Mouse (Mus musculus): ENCODE measurements around the gene Asic1.
"Not testable (repeated sequence)": the region's sequence is repeated elsewhere in the genome, so short reads cannot be mapped to it uniquely, and the experiment has no call there.

Gene Asic1

DNA sequence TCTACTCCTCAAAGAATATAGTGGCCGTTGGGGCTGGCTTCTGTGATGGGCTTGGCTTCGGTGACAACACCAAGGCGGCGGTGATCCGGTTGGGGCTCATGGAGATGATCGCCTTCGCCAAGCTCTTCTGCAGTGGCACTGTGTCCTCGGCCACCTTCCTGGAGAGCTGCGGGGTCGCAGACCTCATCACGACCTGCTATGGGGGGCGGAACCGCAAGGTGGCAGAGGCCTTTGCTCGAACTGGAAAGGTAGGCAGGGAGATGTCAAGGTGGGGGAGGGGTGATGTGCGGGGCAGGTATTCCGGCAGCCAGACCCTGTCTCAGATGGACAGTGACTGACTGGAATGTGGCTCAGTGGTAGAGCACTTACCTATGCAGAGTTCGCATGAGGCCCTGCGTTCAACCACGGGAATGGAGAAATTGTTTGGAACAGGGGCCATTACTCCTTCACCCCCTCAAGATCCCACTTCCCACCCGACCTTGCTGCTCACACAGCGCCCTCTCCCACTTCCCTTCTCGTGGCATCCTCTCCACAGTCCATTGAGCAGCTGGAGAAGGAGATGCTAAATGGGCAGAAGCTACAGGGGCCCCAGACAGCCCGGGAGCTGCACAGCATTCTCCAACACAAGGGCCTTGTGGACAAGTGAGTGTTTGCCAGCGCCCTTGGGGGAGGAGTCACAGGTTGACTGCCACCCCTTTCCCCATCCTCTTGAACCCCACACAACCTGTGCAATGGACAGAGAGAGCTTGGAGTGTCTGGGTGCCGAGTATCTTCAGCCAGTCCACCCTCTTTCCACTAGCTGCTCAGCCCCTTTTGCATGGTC is 52.0 kb downstream of the Asic1 start:
- DNase-seq, result peak in 1 of 2 experiments; percentile 44

DNA sequence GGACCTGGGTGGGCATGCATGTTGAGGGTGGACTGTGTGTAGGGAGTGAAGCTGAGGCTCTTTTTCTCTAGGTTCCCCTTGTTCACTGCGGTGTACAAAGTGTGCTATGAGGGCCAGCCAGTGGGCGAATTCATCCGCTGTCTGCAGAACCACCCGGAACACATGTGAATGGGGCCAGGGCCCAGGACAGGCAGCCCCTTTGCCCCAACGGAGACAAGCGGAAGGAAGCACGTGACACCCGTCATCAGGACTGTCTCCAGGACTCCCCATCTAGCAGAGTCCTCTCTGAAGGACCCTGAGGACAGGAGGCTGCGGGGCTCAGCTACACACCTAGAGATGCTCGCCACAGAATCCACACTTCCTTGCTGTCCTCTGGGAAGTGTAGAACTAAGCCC is 52.9 kb downstream of the Asic1 start:
- DNase-seq, result no peak

DNA sequence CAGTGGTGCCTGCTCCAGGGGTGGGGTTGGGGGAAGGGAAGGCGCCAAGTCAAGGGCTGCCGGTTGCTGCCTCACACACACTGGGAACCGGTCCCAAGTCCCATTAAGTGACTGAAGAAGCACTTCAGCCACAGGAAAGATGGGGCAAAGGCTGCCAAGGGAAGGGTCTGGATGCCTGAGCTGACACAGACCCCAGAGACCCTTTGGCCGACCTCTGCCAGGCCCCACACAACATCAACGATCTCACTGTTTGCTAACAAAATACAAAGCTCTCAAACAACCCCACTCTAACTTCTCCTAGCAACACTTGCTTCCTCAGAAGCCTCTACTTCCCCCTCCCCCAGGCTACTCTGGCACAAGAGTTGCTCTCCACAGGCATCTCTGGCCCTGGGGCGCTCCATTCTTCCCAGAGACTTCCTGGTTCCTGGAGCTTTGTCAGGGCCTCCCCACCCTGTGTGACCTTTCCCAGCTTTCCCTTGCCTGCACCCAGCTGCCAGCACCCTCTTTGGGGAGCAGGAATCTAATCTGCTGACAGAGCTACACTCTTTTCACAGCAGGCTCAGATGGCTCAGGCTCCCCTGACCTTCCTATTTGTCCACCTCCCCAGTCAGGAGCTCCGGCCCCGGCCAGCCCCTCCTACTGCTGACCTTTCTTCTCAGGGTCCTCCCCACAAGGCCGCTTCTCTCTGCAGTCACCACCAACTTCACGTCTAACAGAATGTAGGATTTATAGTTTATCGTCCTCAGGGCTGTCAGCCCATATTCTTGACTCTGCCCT is 53.5 kb downstream of the Asic1 start:
- peak; percentile 64 to 85 for DNase-seq

DNA sequence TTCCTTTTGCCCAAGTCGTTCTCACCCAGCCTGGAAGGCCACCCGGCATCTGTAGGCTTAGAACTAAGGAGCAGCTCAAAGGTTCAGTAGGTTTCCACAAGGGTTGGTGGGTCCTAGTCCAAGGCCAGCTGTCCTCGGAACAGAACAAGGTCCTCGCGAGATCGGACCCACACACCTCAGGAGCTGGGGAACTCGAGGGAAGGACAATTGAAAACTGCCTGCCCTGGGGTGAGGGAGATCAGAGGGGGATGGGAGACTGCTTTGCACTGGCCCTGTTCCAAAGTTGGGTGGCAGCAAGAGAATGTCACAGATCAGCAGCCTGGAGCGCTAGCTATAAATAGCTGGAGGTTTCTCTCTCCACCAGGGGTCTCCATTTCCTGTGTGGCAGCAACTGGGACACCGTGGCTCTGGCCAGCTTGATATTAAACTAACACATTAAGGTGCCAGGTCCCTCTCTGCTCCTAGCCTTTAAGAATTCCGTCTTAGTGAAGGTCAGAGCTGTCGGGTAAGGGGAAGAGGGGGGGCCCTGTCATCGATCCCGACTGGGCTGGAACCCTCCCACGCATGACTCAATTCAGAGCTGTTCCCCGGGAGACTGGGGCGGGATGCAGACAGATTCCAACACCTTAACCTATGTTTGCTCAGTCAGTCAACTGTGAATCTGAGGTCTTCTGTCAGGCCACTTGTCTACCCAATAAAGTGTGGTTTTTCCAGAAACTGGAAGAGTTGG is 54.3 kb downstream of the Asic1 start:
- DNase-seq, result peak; percentile 82 to 92

DNA sequence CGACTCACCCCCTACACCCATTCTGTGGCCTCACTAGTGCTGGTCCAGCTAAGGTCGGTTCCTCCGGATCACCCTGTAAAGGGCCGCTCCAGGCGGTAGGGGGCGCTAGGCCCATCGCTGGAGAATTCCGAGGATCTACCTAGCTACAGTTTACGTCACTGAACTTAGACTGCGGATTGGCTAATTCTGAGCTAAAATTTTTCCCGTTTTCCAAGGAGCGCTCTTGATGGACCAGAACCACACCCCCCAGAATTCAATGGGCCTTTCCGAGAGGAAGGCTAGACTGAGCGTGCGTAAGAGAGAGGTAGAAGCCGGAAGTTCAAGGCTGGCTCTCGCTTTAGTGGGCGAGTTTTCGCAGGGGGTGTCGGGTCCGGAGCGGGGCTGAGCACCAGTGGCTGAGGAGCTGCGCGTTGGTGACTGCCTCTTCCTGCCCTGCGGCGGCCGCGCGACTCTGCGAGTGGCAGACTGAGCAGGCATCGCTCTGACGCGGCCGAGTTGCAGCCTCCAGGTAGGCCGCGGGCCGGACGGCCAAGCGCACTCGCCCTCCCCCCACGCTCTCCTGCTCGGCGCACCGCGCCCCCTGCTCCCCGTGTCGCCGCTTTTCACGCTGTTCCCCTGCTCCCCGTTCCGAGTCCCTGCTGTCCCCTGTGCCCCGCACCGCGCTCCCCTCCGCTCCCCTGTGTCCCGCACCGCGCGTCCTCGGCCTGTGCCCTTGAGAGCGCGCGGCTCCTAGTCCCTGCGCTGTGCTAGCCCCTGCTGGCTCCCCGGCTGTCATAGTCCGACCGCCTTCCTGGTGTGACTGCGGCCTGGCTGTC is 55.4 kb downstream of the Asic1 start, which contains the start of gene Cox14:
Cox14 (plus strand) TSS at position 278 of the 815 bp plus-strand sequence.
- peak; percentile 91 to 97 for DNase-seq

DNA sequence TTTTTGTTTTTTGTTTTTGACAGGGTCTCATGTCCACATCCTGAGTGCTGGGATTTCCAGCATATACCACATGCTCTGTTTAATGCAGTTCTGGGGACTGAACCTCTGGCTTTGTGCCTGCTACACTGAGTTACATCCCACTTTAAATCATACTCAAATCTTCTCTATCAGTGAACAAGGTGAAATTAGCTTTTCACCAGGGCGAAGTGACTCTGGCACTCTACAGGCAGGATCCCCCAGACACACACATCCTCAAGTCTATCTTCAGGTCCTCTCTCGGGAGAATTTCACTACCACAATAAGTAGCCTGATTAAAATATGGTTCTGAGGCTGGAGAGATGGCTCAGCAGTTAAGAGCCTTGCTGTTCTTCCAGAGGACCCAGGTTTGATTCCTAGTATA is 56.4 kb downstream of the Asic1 start:
- no peak for DNase-seq

DNA sequence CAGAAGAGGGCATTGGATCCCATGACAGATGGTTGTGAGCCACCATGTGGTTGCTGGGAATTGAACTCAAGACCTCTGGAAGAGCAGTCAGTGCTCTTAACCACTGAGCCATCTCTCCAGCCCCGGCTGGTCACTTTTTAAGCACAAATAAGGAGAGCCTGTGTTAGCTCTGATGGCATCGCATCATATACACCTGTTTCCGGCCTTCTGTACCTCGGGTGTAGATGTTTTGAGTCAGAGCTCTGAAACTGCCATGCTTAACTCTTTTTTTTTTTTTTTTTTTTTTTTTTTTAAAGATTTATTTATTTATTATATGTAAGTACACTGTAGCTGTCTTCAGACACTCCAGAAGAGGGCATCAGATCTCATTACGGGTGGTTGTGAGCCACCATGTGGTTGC is 56.9 kb downstream of the Asic1 start:
- not testable (repeated sequence) for DNase-seq

DNA sequence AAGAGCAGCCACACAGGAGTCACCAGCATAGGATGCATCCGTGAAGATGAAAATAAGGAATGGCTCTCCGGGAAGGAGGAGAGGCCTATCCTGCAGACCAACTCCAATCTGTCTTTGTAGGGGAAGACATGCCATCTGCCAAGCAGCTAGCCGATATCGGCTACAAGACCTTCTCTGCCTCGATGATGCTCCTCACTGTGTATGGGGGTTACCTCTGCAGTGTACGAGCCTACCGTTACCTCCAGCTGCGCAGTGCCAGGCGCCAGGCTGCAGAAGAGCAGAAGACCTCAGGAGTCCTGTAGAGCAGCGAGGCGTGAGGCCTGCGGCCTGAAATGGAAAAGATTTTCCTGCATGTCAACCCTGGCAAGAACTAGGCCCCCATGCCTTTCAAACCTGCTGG is 57.4 kb downstream of the Asic1 start:
- DNase-seq, result no peak

DNA sequence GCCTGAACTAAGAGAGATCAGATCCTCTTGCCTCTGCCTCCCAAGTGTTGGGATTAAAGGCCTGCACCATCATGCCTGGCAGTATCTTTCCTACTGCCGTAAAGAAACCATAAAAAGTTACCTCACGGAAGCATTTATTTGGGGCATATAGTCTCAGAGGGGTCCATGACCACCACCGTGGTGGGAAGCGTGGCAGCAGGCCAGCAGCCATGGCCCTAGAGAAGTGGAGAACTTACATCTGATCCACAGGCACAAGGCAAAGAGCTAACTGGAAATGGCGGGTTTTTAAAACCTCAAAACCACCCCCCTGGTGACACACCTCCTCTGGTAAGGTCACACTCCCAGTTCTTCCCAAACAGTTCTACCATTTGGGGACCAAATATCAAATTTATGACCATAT is 58.0 kb downstream of the Asic1 start:
- DNase-seq, result no peak

DNA sequence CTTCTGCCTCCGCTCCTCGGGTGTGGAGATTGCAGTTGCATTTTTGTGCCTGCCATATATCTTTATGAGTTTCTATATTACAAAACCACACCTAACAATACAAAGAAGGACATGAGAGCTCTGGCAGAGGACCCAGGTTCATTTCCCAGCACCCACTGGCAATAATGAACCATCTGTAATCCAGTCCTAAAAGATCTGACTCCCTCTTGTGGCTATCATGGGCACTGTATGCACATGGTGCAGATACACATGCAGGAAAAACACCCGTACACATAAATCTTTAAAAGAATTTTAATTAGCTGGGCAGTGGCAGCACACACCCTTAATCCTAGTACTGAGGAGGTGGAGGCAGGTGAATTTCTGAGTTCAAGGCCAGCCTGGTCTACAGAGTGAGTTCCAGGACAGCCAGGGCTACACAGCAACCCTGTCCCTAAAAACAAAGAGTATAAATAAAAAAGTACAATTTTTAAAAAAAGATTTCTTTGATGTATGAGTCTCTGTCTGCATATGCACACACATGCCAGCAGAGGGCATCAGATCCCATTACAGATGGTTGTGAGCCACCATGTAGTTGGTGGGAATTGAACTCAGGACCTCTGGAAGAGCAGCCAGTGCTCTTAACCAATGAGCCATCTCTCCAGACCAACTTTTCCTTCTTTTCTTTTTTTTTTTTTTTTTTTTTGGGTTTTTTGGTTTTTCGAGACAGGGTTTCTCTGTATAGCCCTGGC is 59.1 kb downstream of the Asic1 start:
- DNase-seq, result no peak

DNA sequence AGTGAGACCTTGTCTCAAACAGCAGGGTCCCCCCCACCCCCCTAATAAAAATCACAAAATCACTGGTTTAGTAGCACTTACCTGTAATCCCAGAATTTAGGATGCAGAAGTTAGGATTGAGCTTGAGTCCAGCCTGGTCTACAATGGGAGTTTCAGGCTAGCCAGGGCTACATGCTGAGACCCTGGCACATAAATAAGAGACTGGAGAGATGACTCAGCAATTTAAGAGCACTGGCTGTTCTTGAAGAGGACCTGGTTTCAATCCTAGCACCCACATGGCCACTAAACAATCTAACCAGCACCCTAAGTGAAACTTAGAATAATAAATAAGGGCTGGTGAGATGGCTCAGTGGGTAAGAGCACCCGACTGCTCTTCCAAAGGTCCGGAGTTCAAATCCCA is 61.0 kb downstream of the Asic1 start:
- no peak for DNase-seq

DNA sequence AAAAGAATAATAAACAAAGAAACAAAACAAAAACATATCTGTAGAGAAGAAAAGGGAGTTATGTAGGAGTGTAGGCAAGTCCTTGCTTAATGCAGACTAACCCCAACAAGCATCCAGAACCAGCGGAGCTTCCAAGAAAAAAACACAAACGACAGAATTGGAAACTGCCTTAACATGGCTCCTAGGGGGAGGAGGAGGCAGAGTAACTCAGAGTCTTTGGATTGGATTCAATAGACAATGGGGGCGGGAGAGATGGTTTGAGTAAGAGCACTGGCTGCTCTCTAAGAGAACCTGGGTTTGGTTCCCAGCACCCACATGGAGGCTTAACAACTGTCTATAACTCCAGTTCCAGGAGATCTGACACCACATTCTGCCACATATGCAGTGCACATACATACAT is 61.5 kb downstream of the Asic1 start:
- DNase-seq, result no peak

DNA sequence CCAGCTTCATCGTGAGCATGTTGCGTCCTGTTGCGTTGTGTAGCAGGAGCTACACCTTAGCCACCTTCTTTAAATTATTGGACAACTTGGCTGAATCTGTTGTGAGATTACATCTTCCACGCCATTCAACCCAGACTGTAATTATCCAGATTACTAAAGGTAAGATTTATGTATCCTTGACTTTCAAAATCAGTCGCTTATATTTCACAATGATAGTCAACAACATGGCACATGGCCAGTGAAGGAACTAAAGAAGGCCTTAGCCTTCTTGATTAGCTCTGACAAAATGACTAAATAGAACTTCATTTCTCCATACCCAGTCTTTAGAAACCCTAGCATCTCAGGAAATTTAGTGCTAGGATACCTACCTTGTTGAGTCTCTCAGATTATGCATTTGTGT is 63.0 kb downstream of the Asic1 start:
- DNase-seq, result no peak

DNA sequence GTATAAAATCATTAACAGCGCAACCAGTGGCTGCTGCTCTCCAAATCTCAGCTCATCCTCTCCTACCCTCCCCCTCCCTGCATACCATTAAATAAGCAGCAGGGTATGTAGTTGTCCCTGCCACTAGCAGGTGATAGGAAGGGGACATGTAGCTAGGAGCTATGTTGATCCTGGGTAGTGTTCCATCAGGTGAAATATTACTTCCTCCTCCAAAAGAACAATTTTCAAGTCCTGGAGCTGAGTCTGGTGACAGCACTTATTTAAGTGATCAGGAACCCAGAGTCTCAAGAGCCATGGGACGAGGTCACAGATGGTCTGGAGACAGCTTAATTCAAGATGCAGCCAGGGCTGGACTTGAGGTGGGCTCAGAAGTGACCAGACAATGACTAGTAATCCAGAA is 65.5 kb downstream of the Asic1 start:
- peak; percentile 100 for DNase-seq

DNA sequence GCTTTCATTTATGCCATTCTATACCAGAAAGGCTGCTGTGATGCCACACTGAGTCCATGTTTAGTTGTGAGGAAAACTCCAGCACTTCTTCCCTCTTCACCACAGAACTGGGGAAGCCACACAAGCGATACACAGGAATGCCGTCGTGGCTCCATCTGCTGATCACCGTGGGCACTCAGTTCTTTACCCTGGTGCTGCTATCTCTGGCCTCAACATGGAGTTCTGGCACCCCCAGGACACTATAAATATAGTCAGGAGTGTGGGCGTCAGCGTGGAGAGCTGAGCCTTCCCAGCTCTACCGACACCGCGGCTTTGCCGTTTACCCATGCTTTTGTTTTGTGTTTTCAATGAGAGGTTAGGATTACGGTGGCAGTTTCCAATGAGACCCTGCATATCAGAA is 66.5 kb downstream of the Asic1 start:
- no peak for DNase-seq

DNA sequence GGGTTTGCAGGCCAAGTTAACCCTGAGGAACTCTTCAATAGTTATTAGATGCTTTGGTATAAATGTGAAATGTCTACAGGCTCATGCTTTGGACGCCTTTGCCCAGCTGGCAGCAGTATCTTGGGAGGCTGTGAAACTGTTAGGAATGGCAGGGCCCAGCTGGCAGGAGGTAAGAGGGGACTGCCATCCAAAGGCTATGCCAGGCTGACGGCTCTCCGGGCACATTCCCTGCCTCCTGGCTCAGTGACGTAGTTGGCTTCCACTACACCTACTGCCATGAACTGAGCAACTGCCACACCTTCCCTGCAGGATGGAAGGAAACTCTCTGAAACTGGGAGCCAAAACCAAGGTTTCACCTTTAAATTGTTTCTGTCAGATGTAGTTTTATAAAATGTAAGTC is 70.1 kb downstream of the Asic1 start:
- no peak for DNase-seq

Data from kidney, postnatal 25 days (tissue).